In genomic region chr1:169238671-169239090, GRCm38 (mm10) we compare ENCODE assay signal across 10 mouse cellular contexts.
A peak's percentile ranks its signal among the peaks of the same experiment; 100 is the strongest.
DNase-seq lines count a peak whose midpoint lies in the region; ATAC-seq and TF ChIP-seq lines count a peak whose summit lies in the region.
"Had no signal": no experiment of that assay in that cellular context is flagged by ENCODE, and none has a peak within 500 bp of the region (broad histone marks: within the 10 kb centered on the region; RNA-seq: fewer than 3 reads in every experiment).

No protein-coding gene starts in this region.

- DNase-seq in heart, postnatal 14 days, result no peak
- DNase-seq in adrenal gland, postnatal 10 days, result peak; percentile 23
- DNase-seq in limb, embryonic 14.5 days (ENCODE audit: low spot score), result no peak
- DNase-seq in urinary bladder, postnatal 25 days (ENCODE audit: low spot score), result no peak
- DNase-seq in cerebellum, postnatal 10 days, result no peak
- DNase-seq: right cerebral cortex, postnatal 14 days; thymus, postnatal 4 days had no signal

- 0 out of 2 replicates have a peak overlapping the region, but pooled peaks have one; percentile 21 for H3K4me3 ChIP-seq in heart, embryonic 11.5 days (ENCODE audit: low read depth, low read length)
- H3K4me3 ChIP-seq in intestine, embryonic 15.5 days (replicated peaks), result no peak overlapping the region
- H3K4me3 ChIP-seq in limb, embryonic 14.5 days (replicated peaks; ENCODE audit: low read length), result 0 out of 2 replicates have a peak overlapping the region, but pooled peaks have one; percentile 5

- H3K27ac ChIP-seq in heart, embryonic 11.5 days (ENCODE audit: low read depth, low read length), result no peak overlapping the region
- H3K27ac ChIP-seq in intestine, embryonic 15.5 days, result no peak overlapping the region
- no peak overlapping the region for H3K27ac ChIP-seq in limb, embryonic 14.5 days (replicated peaks; ENCODE audit: low read depth, low read length)

- no peaks in the 10 kb centered on the region for H3K36me3 ChIP-seq in heart, embryonic 11.5 days (ENCODE audit: control insufficient read depth, insufficient read depth, low read length)
- H3K36me3 ChIP-seq in intestine, embryonic 15.5 days, result no peaks in the 10 kb centered on the region
- H3K36me3 ChIP-seq in limb, embryonic 14.5 days (ENCODE audit: control insufficient read depth, insufficient read depth, low read length), result no peaks in the 10 kb centered on the region

- TF ChIP-seq POLR2A in limb, embryonic 14.5 days (IDR thresholded peaks at IDR 0.05; ENCODE audit: borderline replicate concordance, extremely low read depth, insufficient read depth, insufficient read length), result no peak

- intact Hi-C loops in heart, postnatal 14 days (cut with DNase I), result no loop called here

- WGBS in heart, embryonic 11.5 days (ENCODE audit: insufficient replicate concordance), result 7% methylated on average over 16 of the region's 16 CpGs
- WGBS in intestine, embryonic 15.5 days, result 21% methylated on average over 16 of the region's 16 CpGs
- 3% methylated on average over 16 of the region's 16 CpGs for WGBS in limb, embryonic 14.5 days

- no peaks in the 10 kb centered on the region for H3K27me3 ChIP-seq in heart, embryonic 11.5 days (ENCODE audit: control insufficient read depth, insufficient read depth, low read length)
- H3K27me3 ChIP-seq in intestine, embryonic 15.5 days (replicated peaks), result no peaks in the 10 kb centered on the region
- H3K27me3 ChIP-seq in limb, embryonic 14.5 days (ENCODE audit: control insufficient read depth, insufficient read depth, low read length), result no peaks in the 10 kb centered on the region

- ATAC-seq in heart, embryonic 11.5 days (replicated peaks; ENCODE audit: insufficient number of reproducible peaks, low FRiP score, low TSS enrichment), result no peak
- ATAC-seq in intestine, embryonic 15.5 days, result no peak
- no peak for ATAC-seq in limb, embryonic 14.5 days (ENCODE audit: low FRiP score, low read depth)
- no peak for ATAC-seq in megakaryocyte progenitor cell, adult 5-6 weeks (replicated peaks; ENCODE audit: poor library complexity)

- H3K4me2 ChIP-seq in heart, embryonic 11.5 days, result peak overlapping the region; percentile 58
- H3K4me2 ChIP-seq in intestine, embryonic 15.5 days (replicated peaks), result peak overlapping the region; percentile 49
- peak overlapping the region; percentile 36 for H3K4me2 ChIP-seq in limb, embryonic 14.5 days (replicated peaks; ENCODE audit: low read depth, low read length, severe bottlenecking)

- peaks cover 15% of the 10 kb centered on the region for H3K4me1 ChIP-seq in heart, embryonic 11.5 days (ENCODE audit: control insufficient read depth, insufficient read depth, low read length)
- peaks cover 9% of the 10 kb centered on the region for H3K4me1 ChIP-seq in intestine, embryonic 15.5 days (replicated peaks)
- peaks cover 26% of the 10 kb centered on the region for H3K4me1 ChIP-seq in limb, embryonic 14.5 days (ENCODE audit: control insufficient read depth, insufficient read depth, low read length)

- 0 out of 2 replicates have a peak overlapping the region, but pooled peaks have one; percentile 24 for H3K9ac ChIP-seq in heart, embryonic 11.5 days (ENCODE audit: low read depth, low read length)
- H3K9ac ChIP-seq in intestine, embryonic 15.5 days, result no peak overlapping the region
- no peak overlapping the region for H3K9ac ChIP-seq in limb, embryonic 14.5 days (ENCODE audit: low read depth, low read length, severe bottlenecking)

- no peaks in the 10 kb centered on the region for H3K9me3 ChIP-seq in heart, embryonic 11.5 days (replicated peaks; ENCODE audit: control insufficient read depth, low read length)
- no peaks in the 10 kb centered on the region for H3K9me3 ChIP-seq in intestine, embryonic 15.5 days
- no peaks in the 10 kb centered on the region for H3K9me3 ChIP-seq in limb, embryonic 14.5 days (ENCODE audit: control insufficient read depth, low read length)
